Comparison of ENCODE assay signal across 14 mouse cellular contexts in genomic region chr13:59940414-59941205, GRCm38 (mm10).
DNase-seq lines count a peak whose midpoint lies in the region; ATAC-seq lines count a peak whose summit lies in the region.
"Had no signal": no experiment of that assay in that cellular context is flagged by ENCODE, and none has a peak within 500 bp of the region (broad histone marks: within the 10 kb centered on the region; RNA-seq: fewer than 3 reads in every experiment).

No protein-coding gene starts in this region.

- H3K4me1 ChIP-seq in heart, embryonic 11.5 days (ENCODE audit: control insufficient read depth, insufficient read depth, low read length): 0 out of 2 replicates have a peak, but pooled peaks cover 4% of the 10 kb centered on the region
- H3K4me1 ChIP-seq in embryonic facial prominence, embryonic 12.5 days: peaks cover 11% of the 10 kb centered on the region; the same call in 1 of the 2 replicates
- peaks cover 5% of the 10 kb centered on the region; the same call in 1 of the 2 replicates for H3K4me1 ChIP-seq in hindbrain, embryonic 11.5 days (replicated peaks; ENCODE audit: control insufficient read depth, insufficient read depth, low read length)
- H3K4me1 ChIP-seq in midbrain, embryonic 12.5 days: peaks cover 8% of the 10 kb centered on the region
- H3K4me1 ChIP-seq: liver, embryonic 15.5 days had no signal

- WGBS in heart, embryonic 11.5 days (ENCODE audit: insufficient replicate concordance): 24% methylated on average over 16 of the region's 16 CpGs
- WGBS in embryonic facial prominence, embryonic 12.5 days: 25% methylated on average over 16 of the region's 16 CpGs
- 23% methylated on average over 16 of the region's 16 CpGs for WGBS in hindbrain, embryonic 11.5 days
- 18% methylated on average over 16 of the region's 16 CpGs for WGBS in midbrain, embryonic 12.5 days

- no peak overlapping the region for H3K27ac ChIP-seq in heart, embryonic 11.5 days (ENCODE audit: low read depth, low read length)
- no peak overlapping the region for H3K27ac ChIP-seq in embryonic facial prominence, embryonic 12.5 days
- H3K27ac ChIP-seq in hindbrain, embryonic 11.5 days (ENCODE audit: low read depth, low read length): no peak overlapping the region
- H3K27ac ChIP-seq in midbrain, embryonic 12.5 days (replicated peaks): no peak overlapping the region
- H3K27ac ChIP-seq: gastrocnemius, adult 2 months; liver, embryonic 15.5 days; stomach, embryonic 15.5 days had no signal

- ATAC-seq in heart, embryonic 11.5 days (replicated peaks; ENCODE audit: insufficient number of reproducible peaks, low FRiP score, low TSS enrichment): no peak
- no peak for ATAC-seq in embryonic facial prominence, embryonic 12.5 days (ENCODE audit: insufficient number of reproducible peaks, insufficient read depth, low FRiP score, low TSS enrichment)
- no peak for ATAC-seq in hindbrain, embryonic 11.5 days (ENCODE audit: low FRiP score)
- peak; percentile 54; the same call in 1 of the 2 replicates for ATAC-seq in midbrain, embryonic 12.5 days (ENCODE audit: low FRiP score, low read depth)
- no peak for ATAC-seq in megakaryocyte progenitor cell, adult 5-6 weeks (replicated peaks; ENCODE audit: poor library complexity)

- H3K36me3 ChIP-seq in heart, embryonic 11.5 days (ENCODE audit: control insufficient read depth, insufficient read depth, low read length): no peaks in the 10 kb centered on the region
- no peaks in the 10 kb centered on the region for H3K36me3 ChIP-seq in embryonic facial prominence, embryonic 12.5 days
- no peaks in the 10 kb centered on the region for H3K36me3 ChIP-seq in hindbrain, embryonic 11.5 days (ENCODE audit: control insufficient read depth, insufficient read depth, low read length)
- no peaks in the 10 kb centered on the region for H3K36me3 ChIP-seq in midbrain, embryonic 12.5 days
- H3K36me3 ChIP-seq: G1E; liver, embryonic 15.5 days; stomach, embryonic 15.5 days had no signal

- H3K4me2 ChIP-seq in heart, embryonic 11.5 days: peak overlapping the region; percentile 48
- H3K4me2 ChIP-seq in embryonic facial prominence, embryonic 12.5 days (replicated peaks): peak overlapping the region; percentile 42
- peak overlapping the region; percentile 31 for H3K4me2 ChIP-seq in hindbrain, embryonic 11.5 days (replicated peaks; ENCODE audit: low read depth, low read length)
- peak overlapping the region; percentile 49 for H3K4me2 ChIP-seq in midbrain, embryonic 12.5 days (replicated peaks)
- H3K4me2 ChIP-seq: liver, embryonic 15.5 days; stomach, embryonic 15.5 days had no signal

- no peaks in the 10 kb centered on the region for H3K9me3 ChIP-seq in heart, embryonic 11.5 days (replicated peaks; ENCODE audit: control insufficient read depth, low read length)
- no peaks in the 10 kb centered on the region for H3K9me3 ChIP-seq in embryonic facial prominence, embryonic 12.5 days
- H3K9me3 ChIP-seq in hindbrain, embryonic 11.5 days (ENCODE audit: control insufficient read depth, low read length): no peaks in the 10 kb centered on the region
- H3K9me3 ChIP-seq in midbrain, embryonic 12.5 days: no peaks in the 10 kb centered on the region
- H3K9me3 ChIP-seq: liver, embryonic 15.5 days; stomach, embryonic 15.5 days had no signal

- no peak for DNase-seq in heart, adult 9 months (ENCODE audit: low spot score in 2 of 2)
- DNase-seq in hindbrain, embryonic 11.5 days (ENCODE audit: low spot score): no peak
- no peak for DNase-seq in ovary, postnatal 14 days (ENCODE audit: low spot score)
- no peak for DNase-seq in cerebellum, postnatal 14 days
- DNase-seq: gastrocnemius, adult 2 months; kidney, adult 18-20 months; retina, postnatal 1 day had no signal

- no peaks in the 10 kb centered on the region for H3K27me3 ChIP-seq in heart, embryonic 11.5 days (ENCODE audit: control insufficient read depth, insufficient read depth, low read length)
- H3K27me3 ChIP-seq in embryonic facial prominence, embryonic 12.5 days: 0 out of 2 replicates have a peak, but pooled peaks cover 2% of the 10 kb centered on the region
- no peaks in the 10 kb centered on the region for H3K27me3 ChIP-seq in hindbrain, embryonic 11.5 days (ENCODE audit: control insufficient read depth, insufficient read depth, low read length)
- peaks cover 32% of the 10 kb centered on the region for H3K27me3 ChIP-seq in midbrain, embryonic 12.5 days
- H3K27me3 ChIP-seq: stomach, embryonic 15.5 days had no signal

- no peak overlapping the region for H3K9ac ChIP-seq in heart, embryonic 11.5 days (ENCODE audit: low read depth, low read length)
- peak overlapping the region; percentile 15; the same call in 1 of the 2 replicates for H3K9ac ChIP-seq in embryonic facial prominence, embryonic 12.5 days
- 0 out of 2 replicates have a peak overlapping the region, but pooled peaks have one; percentile 31 for H3K9ac ChIP-seq in hindbrain, embryonic 11.5 days (ENCODE audit: low read depth, low read length)
- peak overlapping the region; percentile 43; the same call in 1 of the 2 replicates for H3K9ac ChIP-seq in midbrain, embryonic 12.5 days (replicated peaks)
- H3K9ac ChIP-seq: liver, embryonic 15.5 days; stomach, embryonic 15.5 days had no signal

- no peak overlapping the region for H3K4me3 ChIP-seq in heart, embryonic 11.5 days (ENCODE audit: low read depth, low read length)
- no peak overlapping the region for H3K4me3 ChIP-seq in embryonic facial prominence, embryonic 12.5 days
- H3K4me3 ChIP-seq in hindbrain, embryonic 11.5 days (ENCODE audit: low read depth, low read length): no peak overlapping the region
- H3K4me3 ChIP-seq in midbrain, embryonic 12.5 days: peak overlapping the region; percentile 18
- H3K4me3 ChIP-seq: gastrocnemius, adult 2 months; liver, embryonic 15.5 days; stomach, embryonic 15.5 days had no signal
